Mouse (Mus musculus): ENCODE results near the gene Gars. TPM values are rescaled to one million over a fixed set of nuclear protein-coding genes. Genes with fewer than 3 reads are reported as not detected.

Gene Gars
- total RNA-seq, 2 experiments from 2014 or later: 126 to 146 TPM

DNA sequence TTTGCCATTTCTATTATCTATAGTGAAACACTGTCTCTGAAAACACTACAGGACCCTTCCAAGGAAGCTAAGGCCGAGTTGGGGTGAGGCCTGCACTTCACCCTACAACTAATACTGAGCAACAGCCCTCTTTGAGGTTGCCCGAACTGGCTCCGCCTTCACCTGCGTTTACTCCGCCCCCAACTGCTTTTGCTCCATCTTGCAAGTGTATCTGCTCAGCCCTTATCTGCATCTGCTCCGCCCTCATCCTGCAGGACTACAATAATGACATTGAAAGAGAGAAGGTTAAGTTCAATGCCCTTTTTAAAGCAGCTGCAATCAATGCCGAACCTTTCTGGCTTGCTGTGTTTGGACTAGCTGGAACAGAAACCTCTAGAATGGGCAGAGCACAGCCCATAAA, 16.0 kb upstream of the Gars start:
- intact Hi-C loops (cut with DNase I): no loop called here
- no peak for DNase-seq (ENCODE audit: low spot score in 2 of 2)

DNA sequence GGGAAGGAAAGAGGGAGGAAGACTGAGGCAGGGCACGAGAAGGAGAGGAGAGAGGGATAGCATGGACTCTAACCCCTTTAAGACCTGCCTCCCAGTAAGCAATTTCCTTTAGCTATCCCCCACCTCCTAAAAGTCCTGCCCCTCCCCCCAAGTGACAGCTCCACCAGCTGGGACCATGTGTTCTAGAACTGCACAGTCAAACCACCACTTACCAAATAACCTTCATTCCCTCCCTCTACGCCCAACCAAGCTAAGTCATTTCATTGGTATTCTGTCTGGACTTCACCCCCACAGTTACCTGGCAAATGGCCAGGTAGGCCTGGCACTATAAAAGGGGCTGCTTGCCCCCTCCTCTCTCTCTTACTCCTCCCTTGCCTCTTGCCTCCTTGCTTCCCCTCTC, 10.2 kb upstream of the Gars start:
- intact Hi-C loops (cut with DNase I): no loop called here

DNA sequence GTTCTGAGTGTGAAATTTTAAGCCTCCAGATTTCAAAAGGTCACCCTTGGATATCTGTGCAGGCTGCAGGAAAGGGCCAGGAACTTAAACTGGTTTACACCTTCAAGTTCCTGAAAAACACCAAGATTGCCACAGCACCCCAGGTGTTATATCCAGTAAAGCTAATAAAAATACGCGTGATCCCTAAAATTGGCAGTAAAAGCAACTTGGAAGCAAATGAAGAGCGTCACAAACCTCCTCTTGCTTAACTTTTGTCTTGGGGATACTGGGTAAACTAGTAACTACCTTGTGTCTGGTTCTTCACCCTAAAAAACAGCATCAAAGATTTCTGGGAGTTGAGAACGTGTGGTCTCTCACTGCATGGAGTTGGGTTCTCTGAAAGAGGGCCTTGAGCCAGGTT, 1.1 kb upstream of the Gars start:
- intact Hi-C loops (cut with DNase I): no loop called here
- DNase-seq (ENCODE audit: low spot score in 2 of 2): no peak

More for the DNA sequence above, 10.2 kb upstream of the Gars start:
- no peak for DNase-seq (ENCODE audit: low spot score in 2 of 2)

DNA sequence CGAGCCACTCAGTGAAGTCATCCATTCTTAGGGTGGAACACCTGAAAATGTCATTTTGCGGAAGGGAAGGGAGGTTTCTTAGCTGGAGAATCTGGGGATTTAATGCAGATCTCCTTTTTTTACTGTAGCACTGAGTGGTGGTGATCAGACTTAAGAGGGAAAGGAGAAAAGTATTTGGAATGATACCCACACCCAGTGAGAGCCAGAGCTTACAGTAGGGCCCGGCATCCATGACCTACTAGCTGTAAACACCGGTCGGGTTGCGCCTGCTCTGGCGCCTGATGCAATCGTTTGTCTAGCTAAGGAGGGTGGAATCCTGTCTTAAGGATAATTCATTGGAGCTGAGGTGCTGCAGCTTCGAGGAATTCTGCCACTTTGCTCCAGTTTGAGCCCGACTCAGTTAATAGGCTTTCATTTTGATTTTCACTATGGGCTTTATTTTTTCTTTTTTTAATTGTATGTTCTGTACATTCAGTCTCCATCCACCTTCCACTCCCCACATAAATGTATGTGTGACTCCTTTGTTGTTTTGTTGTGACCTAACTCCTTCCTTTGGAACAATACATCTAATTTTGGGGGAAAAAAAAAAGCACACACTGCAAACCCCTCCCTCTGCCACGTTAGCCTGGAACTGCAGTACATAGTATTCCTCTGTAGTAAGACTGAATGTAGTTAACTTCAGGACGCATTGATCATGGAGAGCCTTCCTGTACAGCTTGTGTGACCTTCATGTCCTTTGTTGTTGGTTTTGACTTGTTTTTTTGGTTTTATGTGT, 1.1 kb downstream of the Gars start:
- intact Hi-C loops (cut with DNase I): no loop called here
- DNase-seq (ENCODE audit: low spot score in 2 of 2): no peak

DNA sequence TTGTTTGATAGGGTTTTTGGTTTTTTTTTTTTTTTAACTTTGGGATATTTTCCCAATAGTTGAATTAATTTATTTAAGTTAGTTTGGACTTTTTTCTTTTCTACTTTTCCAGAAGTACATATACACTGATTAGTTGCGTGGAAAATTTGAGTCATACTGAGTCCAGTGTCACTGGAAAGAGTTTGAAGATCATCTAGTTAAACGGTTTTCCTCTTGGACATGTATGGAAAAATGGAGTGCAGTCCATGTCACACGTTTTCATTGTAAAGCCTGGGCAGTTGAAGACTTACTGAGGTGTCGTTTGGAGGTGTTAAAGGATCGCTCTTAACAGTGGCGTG, 1.6 kb downstream of the Gars start:
- intact Hi-C loops (cut with DNase I): no loop called here
- DNase-seq (ENCODE audit: low spot score in 2 of 2): no peak

DNA sequence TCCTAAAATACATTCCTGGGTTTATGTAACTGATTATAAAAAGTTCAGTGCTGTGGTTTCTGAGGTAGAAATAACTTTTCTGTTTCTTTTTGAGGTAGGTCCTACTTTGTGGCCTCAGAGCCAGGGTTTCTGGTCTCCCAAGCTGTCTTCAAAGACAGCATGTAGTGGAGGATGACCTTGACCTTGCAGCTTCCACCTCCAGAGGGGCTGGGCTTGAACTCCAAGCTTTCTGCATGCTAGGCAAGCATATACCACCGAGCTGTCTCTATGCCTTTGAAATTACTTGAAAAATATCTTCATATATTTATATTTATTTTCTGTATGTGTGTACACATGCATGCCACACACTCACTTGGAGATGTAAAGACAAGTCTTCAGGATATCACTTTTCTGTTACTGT, 2.2 kb downstream of the Gars start:
- intact Hi-C loops (cut with DNase I): no loop called here
- no peak for DNase-seq (ENCODE audit: low spot score in 2 of 2)

DNA sequence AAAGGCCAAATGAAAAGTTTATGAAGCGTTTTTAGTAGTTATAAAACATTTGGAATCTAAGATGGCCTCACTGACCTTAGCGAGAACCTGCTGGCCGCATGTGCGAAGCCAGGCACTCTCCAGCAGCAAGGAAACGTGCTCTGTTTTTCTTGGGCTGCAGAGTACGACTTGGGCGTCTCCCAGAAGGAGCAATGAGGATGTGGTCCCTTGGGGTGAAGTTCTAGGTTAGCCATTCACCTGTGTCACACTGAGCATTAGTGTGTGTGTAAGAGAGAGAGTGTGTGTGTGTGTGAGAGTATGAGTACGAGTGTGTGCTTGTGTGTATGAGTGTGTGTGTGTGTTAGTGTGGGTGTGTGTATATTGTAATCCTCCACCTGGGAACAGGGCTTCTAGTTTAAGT, 5.4 kb downstream of the Gars start:
- DNase-seq (ENCODE audit: low spot score in 2 of 2): no peak
- intact Hi-C loops (cut with DNase I): no loop called here

DNA sequence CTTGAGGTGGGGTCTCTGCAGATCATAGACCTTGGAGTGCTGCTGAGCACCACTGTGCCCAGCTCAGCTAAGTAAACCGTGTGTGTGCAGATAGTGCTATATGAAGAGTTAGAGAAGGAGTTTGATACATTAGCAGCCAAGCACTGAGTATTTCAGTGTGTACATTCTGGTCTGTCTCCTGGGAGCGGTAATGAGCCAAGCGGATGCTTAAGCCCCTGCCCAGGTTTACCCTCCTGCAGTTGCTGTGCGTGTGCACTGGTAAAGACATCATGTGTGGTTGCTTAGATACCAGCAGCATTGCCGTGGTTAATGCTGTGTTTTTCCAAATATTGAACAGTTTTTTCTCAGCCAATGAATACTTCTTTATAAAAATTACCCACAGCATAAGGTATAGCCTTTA, 6.7 kb downstream of the Gars start:
- no peak for DNase-seq (ENCODE audit: low spot score in 2 of 2)
- intact Hi-C loops (cut with DNase I): no loop called here

DNA sequence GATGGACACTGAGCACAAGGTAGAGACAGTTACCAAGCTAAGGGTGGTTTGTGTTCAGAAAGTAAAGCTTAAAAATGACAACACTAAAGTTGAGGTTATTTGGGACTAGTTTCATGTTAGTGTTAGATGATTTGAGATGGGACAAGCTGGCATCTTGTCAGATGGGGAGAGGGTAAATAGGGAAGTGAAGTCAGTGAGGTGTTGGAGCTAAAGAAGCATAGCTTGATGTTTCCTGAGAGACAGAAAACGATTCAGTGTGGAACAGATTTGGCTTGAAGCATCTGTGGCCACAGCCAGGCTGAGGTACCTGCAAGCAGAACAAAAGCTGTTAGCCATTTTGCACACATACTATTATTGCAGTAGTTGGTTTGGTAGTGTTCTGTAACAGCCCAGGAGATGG, 7.5 kb downstream of the Gars start:
- intact Hi-C loops (cut with DNase I): no loop called here

DNA sequence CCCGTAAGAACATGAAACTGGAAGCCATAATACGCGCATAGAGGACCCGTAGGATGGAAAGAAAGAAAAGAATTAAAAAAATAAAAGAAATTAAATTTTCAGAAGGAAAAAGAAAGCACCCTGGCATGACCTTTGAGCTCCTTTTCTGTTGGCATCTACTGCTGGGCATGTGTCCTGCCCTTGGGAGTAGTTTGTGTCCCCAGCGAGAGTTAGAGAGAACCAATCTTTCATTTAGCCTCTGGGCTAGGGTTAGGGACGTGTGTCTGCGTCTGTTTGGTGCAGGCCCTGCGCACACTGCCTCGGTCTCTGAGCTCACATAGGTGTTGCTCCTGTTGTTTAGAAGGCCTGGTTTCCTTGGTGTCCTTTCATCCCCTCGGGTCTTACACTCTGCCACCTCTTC, 11.4 kb downstream of the Gars start:
- no peak for DNase-seq (ENCODE audit: low spot score in 2 of 2)
- intact Hi-C loops (cut with DNase I): no loop called here

More for the DNA sequence above, 7.5 kb downstream of the Gars start:
- DNase-seq (ENCODE audit: low spot score in 2 of 2): no peak

DNA sequence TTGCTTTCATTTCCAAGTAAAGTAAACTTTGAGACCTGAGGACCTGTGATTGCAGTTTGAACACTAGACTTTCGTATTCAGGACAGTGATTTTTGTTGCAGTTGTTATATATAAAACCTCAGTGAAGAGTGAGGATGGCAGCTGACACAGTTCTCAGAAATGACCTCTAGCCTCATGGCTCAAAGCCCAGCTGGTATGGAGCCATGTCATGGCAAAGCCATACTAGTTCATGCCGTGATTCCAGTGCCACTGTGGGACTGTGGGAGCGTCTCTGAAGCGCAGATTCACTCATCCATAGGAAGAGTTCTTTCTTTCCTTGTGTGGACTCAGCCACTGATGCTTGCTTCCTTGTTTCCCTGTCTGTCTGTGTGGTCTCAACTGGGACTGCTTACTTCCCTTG, 16.7 kb downstream of the Gars start:
- intact Hi-C loops (cut with DNase I): no loop called here
- DNase-seq (ENCODE audit: low spot score in 2 of 2): no peak

DNA sequence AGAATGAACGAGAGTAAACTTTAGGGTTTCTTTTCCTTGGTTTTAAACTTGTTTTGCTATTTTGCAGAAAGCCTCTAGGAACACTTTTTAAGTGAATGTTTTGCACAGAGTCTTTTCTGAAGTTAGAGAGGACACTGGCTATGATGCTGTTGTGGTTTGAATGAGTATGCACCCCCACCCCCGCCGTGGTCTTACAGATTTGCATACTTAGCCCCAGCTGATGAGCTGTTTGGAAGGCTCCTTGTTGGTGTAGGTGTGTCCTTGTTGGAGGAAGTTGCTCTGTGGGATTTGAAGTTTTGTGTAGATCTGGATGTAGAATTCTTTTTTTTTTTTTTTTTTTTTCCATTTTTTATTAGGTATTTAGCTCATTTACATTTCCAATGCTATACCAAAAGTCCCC, 19.6 kb downstream of the Gars start:
- intact Hi-C loops (cut with DNase I): no loop called here
- DNase-seq (ENCODE audit: low spot score in 2 of 2): no peak

DNA sequence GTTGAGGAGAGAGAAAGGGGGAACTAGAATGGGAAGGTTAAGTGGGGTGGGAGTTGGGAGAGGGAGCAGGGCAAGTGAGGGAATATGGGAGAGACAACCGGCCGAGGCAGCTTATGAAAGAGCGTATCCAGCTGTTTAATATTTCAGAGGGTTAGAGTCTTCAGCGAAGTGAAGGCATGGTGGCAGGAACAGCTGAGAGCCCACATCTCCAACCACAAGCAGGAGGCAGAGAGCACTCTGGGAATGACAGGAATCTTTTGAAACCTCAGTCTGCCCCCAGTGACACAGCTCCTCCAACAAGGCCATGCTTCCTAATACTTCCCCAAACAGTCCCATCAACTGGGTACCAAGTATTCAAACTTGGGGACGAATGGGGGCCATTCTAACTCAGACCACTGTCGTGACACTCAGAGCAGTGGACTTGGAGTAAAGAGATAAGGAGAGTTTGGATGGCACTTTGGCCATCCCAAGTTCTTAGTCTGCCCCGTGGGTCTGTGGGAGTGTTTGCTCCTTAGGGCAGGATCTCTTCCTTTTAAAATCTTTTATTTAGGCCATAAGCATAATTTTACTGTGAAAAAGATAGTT, 22.5 kb downstream of the Gars start:
- intact Hi-C loops (cut with DNase I): no loop called here
- DNase-seq (ENCODE audit: low spot score in 2 of 2): no peak

DNA sequence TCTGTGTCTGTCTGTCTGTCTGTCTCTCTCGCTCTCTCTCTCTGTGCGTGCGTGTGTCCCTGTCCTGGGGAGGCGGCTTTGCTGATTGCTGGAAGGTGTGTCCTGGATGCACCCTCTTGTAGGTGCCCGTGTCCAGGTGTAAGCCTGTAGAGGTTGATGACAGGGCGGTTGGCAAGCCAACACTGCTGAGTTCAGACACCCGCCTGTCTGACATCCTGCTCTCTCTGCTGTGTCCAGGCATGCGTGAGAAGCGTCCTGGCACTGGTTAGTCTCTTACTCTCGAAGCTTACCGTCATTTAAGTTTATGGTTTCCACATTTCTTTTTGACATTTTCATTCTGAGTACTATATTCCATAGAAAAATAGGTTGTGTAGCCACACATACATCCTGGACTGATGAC, 23.5 kb downstream of the Gars start:
- intact Hi-C loops (cut with DNase I): no loop called here
- DNase-seq (ENCODE audit: low spot score in 2 of 2): no peak

DNA sequence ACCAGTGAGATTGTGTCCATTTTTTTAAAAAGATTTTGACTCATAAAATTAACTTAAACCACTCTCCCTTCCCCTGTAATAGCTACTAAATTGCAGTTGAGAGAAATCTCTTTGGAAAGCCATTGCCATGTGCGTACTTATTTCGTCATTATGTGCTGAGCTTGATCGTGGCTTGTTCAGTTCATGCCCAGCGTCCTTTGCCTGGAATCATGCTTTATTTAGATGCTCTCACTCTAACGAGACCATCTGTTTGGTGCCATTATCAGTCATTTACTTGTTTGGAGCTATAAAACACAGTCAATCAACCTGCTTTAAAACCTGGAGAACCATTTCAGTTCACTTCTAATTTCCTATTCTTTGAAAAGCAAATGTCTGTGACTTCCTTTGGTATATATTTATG, 24.4 kb downstream of the Gars start:
- no peak for DNase-seq (ENCODE audit: low spot score in 2 of 2)
- intact Hi-C loops (cut with DNase I): no loop called here

DNA sequence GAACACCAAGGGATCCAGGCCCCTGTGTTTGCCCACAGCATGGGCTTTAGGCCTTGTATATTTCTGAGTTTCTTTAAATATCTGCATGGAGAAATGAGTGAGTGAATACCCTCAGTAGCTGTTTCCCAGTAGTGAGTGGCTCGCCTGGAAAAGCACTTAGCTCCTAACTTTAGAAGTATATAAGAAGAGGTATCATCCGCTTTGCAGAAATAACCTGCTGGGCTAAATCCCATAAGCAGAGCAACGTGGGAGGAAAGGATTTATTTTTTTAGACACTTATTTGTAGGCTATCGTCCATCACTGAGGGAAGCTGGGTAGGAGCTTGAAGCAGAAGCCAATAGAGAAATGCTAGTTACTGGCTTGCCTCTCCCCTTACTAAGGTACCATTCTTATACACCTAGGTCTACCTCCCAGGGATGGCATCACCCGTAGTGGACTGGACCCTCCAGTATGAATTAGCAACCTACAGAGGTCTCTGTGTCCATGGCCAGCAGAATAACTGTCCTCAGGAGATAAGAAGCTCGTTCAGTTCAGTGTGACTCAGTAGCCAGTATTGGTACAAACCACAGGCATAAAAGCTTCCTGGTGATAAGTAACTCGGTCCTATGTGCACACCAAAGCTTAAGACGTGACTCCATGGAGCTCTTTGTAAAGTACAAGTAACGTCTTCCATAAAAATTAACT, 26.1 kb downstream of the Gars start:
- no peak for DNase-seq (ENCODE audit: low spot score in 2 of 2)
- intact Hi-C loops (cut with DNase I): no loop called here

DNA sequence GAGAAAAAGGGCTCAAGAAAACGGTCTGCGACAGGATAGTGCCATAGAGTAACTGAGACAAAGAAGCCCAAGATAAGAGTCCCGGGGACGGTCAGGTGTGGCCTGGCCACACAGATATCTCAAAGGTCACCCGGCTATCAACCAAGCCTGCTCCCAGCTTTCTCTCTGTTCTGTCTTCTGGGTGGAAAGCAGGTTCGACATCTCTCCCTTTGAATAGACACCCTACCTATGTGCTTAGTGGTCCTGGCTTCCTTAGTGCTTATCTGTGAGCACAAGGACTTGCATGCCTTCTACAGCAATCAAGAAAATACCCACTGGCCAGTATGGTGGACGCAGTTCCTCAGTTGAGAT, 26.6 kb downstream of the Gars start:
- DNase-seq (ENCODE audit: low spot score in 2 of 2): no peak
- intact Hi-C loops (cut with DNase I): no loop called here

DNA sequence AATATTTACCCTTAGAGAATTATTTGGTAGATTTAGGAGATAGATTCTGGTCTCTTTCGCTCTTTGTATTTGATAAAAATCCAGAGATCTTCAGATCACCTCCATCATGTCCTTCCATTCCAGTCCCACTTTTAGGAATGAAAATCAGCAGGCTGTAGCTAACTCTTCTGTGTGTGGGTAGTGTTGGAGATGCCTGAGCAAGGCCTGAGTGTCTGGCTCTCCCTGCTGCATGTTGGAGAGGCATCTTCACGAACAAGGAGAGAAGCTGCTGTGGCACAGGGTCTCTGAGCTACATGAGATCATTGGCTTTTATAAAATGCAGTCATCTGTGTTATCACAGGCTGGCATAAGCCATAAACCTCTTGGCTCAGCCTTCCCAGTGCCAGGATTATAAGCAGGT, 28.1 kb downstream of the Gars start:
- intact Hi-C loops (cut with DNase I): no loop called here

DNA sequence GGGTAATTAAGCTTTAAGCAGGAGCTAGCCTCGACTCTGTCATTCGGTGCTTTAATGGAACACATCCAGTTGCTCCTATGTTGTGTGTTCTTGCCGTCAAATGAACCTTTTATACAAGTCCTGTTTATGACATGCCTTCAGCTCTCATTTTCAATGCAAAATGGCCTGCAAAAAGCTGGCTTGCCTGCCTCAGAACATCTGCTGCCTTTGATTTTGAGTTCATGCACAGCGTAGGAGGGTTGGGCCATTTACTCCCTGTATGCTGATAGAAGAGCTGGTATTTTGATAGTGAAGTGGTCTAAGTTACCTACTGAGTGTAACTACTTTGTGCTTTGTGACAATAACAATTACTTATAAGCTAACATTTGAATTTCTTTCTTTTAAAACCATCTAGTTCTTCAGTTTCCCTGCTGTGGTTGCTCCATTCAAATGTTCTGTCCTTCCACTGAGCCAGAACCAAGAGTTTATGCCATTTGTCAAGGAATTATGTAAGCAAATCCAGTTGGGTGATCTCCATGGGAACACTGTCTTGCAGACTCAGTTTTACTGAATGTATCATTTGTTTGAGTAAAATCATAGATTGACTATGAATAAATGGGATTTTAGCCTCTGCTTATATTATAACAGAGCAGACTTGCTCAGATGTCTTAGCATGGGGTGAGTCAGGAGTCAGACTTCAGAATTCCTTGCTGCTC, 38.9 kb downstream of the Gars start:
- no peak for DNase-seq (ENCODE audit: low spot score in 2 of 2)
- intact Hi-C loops (cut with DNase I): loop anchor here (5.0 kb wide), 1 partner anchor 91 kb away; no protein-coding TSS in a partner anchor

More for the DNA sequence above, 28.1 kb downstream of the Gars start:
- no peak for DNase-seq (ENCODE audit: low spot score in 2 of 2)

DNA sequence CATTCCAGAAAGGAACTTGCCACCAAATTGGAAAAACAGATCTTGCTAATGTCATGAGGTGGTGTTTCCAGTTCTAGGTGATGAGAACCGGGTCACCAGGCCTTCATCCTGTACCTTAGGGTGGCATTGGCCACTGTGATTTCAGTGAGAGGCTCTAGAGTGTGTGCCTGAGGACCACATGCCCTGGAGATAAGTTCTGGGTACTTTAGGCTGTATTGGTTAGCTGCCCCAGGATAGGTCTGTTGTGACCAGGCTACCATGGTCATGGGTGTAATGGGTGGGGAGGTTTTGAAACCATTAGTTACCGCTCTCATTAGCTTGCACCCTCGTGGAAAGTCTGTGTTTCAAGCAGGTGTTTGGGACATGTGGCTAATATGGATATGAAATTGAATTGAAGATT, 43.6 kb downstream of the Gars start:
- no peak for DNase-seq (ENCODE audit: low spot score in 2 of 2)

More for the DNA sequence above, 43.6 kb downstream of the Gars start:
- intact Hi-C loops (cut with DNase I): no loop called here
